Mouse (Mus musculus) forelimb bud, embryonic 11.5 days (tissue): ENCODE results near the gene Matn4.
A peak's percentile ranks its signal among the peaks of the same experiment; 100 is the strongest.

Source experiments
- DNase-seq: peaks from one replicate; pipeline ENCODE4 v3.0.0-alpha.2; 2012; ENCODE audit warnings: low read depth, low spot score

Gene Matn4

GRCm38 (mm10) chr2:164414581-164414980, 9.6 kb upstream of the Matn4 start:
- no peak for DNase-seq

- no peak for DNase-seq
Measured at GRCm38 (mm10) chr2:164414167-164414566, 9.2 kb upstream of the Matn4 start.

GRCm38 (mm10) chr2:164407708-164408107, 2.7 kb upstream of the Matn4 start:
- peak; percentile 88 for DNase-seq

GRCm38 (mm10) chr2:164405519-164405918, 559 bp upstream of the Matn4 start:
- no peak for DNase-seq

GRCm38 (mm10) chr2:164404082-164404990, 624 bp downstream of the Matn4 start:
- no peak for DNase-seq

- no peak for DNase-seq
Measured at GRCm38 (mm10) chr2:164403396-164404081, 1.4 kb downstream of the Matn4 start.

- DNase-seq: peak; percentile 86
Measured at GRCm38 (mm10) chr2:164402906-164403305, 2.1 kb downstream of the Matn4 start, which contains the start of gene Rbpjl. Gene Rbpjl (plus strand): TSS chr2:164403141.

GRCm38 (mm10) chr2:164396911-164397310, 8.0 kb downstream of the Matn4 start:
- no peak for DNase-seq

- no peak for DNase-seq
Measured at GRCm38 (mm10) chr2:164396076-164396475, 8.9 kb downstream of the Matn4 start.

GRCm38 (mm10) chr2:164393126-164393525, 11.8 kb downstream of the Matn4 start:
- no peak for DNase-seq

GRCm38 (mm10) chr2:164389499-164389898, 15.5 kb downstream of the Matn4 start:
- DNase-seq: peak; percentile 83

GRCm38 (mm10) chr2:164389020-164389419, 15.9 kb downstream of the Matn4 start, which contains the start of gene Slpi:
Gene Slpi (minus strand): TSS chr2:164389095.
- DNase-seq: peak; percentile 60

GRCm38 (mm10) chr2:164386953-164387352, 18.0 kb downstream of the Matn4 start:
- DNase-seq: no peak

- peak; percentile 66 for DNase-seq
Measured at GRCm38 (mm10) chr2:164385927-164386763, 18.8 kb downstream of the Matn4 start.

- no peak for DNase-seq
Measured at GRCm38 (mm10) chr2:164383656-164384399, 21.1 kb downstream of the Matn4 start.

- DNase-seq: no peak
Measured at GRCm38 (mm10) chr2:164382971-164383370, 22.0 kb downstream of the Matn4 start.

- DNase-seq: no peak
Measured at GRCm38 (mm10) chr2:164381726-164382125, 23.2 kb downstream of the Matn4 start.

GRCm38 (mm10) chr2:164377478-164378426, 27.2 kb downstream of the Matn4 start:
- no peak for DNase-seq

GRCm38 (mm10) chr2:164373187-164373586, 31.8 kb downstream of the Matn4 start:
- no peak for DNase-seq
